Comparison of ENCODE assay signal across 9 mouse cellular contexts in genomic region chr13:73383585-73383984, GRCm38 (mm10). TPM values are rescaled to one million over a fixed set of nuclear protein-coding genes. Genes with fewer than 3 reads are reported as not detected.
DNase-seq lines count a peak whose midpoint lies in the region; ATAC-seq and TF ChIP-seq lines count a peak whose summit lies in the region.
"Had no signal": no experiment of that assay in that cellular context is flagged by ENCODE, and none has a peak within 500 bp of the region (broad histone marks: within the 10 kb centered on the region; RNA-seq: fewer than 3 reads in every experiment).

No protein-coding gene starts in this region.

- TF ChIP-seq CTCF in brain, embryonic 14.5 days (IDR thresholded peaks at IDR 0.05; ENCODE audit: borderline replicate concordance, extremely low read depth, insufficient read depth, insufficient read length), result peak; percentile 23; the same call in 1 of the 2 replicates
- no peak for TF ChIP-seq CTCF in cerebellum, adult 2 months (IDR thresholded peaks at IDR 0.05; ENCODE audit: borderline replicate concordance, insufficient read depth, low read depth, low read length)

- no peak overlapping the region for H3K27ac ChIP-seq in limb, embryonic 11.5 days (replicated peaks; ENCODE audit: low read depth, low read length)
- H3K27ac ChIP-seq in limb, embryonic 10.5 days, result no peak overlapping the region
- H3K27ac ChIP-seq in cerebellum, adult 2 months (ENCODE audit: insufficient read depth, low read length), result no peak overlapping the region

- no peaks in the 10 kb centered on the region for H3K27me3 ChIP-seq in limb, embryonic 11.5 days (ENCODE audit: control insufficient read depth, insufficient read depth, low read length)
- no peaks in the 10 kb centered on the region for H3K27me3 ChIP-seq in limb, embryonic 10.5 days (ENCODE audit: low read depth, poor library complexity, severe bottlenecking)
- no peaks in the 10 kb centered on the region for H3K27me3 ChIP-seq in cerebellum, adult 2 months (ENCODE audit: control insufficient read depth, insufficient read depth, low read length)

- WGBS in limb, embryonic 11.5 days, result 68% methylated on average over 3 of the region's 3 CpGs
- 63% methylated on average over 3 of the region's 3 CpGs for WGBS in limb, embryonic 10.5 days
- 77% methylated on average over 3 of the region's 3 CpGs for WGBS in cerebellum, adult 2 months

- H3K9me3 ChIP-seq in limb, embryonic 11.5 days (ENCODE audit: control insufficient read depth, low read length), result no peaks in the 10 kb centered on the region
- H3K9me3 ChIP-seq in limb, embryonic 10.5 days (replicated peaks), result no peaks in the 10 kb centered on the region

- no peaks in the 10 kb centered on the region for H3K36me3 ChIP-seq in limb, embryonic 11.5 days (ENCODE audit: control insufficient read depth, insufficient read depth, low read length)
- no peaks in the 10 kb centered on the region for H3K36me3 ChIP-seq in limb, embryonic 10.5 days
- H3K36me3 ChIP-seq: G1E had no signal

- no peak overlapping the region for H3K9ac ChIP-seq in limb, embryonic 11.5 days (ENCODE audit: low read length)

- ATAC-seq in limb, embryonic 11.5 days (ENCODE audit: insufficient number of reproducible peaks, low FRiP score, low TSS enrichment, low read depth), result no peak

- no peaks in the 10 kb centered on the region for H3K4me1 ChIP-seq in limb, embryonic 11.5 days (ENCODE audit: control insufficient read depth, insufficient read depth, low read length)
- H3K4me1 ChIP-seq in limb, embryonic 10.5 days, result peaks cover 4% of the 10 kb centered on the region
- no peaks in the 10 kb centered on the region for H3K4me1 ChIP-seq in cerebellum, adult 2 months (ENCODE audit: control insufficient read depth, insufficient read depth, low read length)

- no peak for TF ChIP-seq POLR2A in brain, embryonic 14.5 days (IDR thresholded peaks at IDR 0.05; ENCODE audit: borderline replicate concordance, extremely low read depth, insufficient read depth, insufficient read length, poor library complexity, severe bottlenecking)
- no peak for TF ChIP-seq POLR2A in cerebellum, adult 2 months (IDR thresholded peaks at IDR 0.05; ENCODE audit: borderline replicate concordance, insufficient read depth, low read length)

- no peak overlapping the region for H3K4me3 ChIP-seq in limb, embryonic 11.5 days (ENCODE audit: low read depth, low read length)
- no peak overlapping the region for H3K4me3 ChIP-seq in limb, embryonic 10.5 days
- H3K4me3 ChIP-seq in cerebellum, adult 2 months (replicated peaks; ENCODE audit: insufficient read depth, low read depth, low read length), result no peak overlapping the region

- DNase-seq in cerebellum, postnatal 14 days, result peak; percentile 20 to 52
- DNase-seq in cerebellum, adult 9-11 months, result no peak
- peak; percentile 37 for DNase-seq in limb, embryonic 11.5 days (ENCODE audit: low spot score)
- no peak for DNase-seq in limb, embryonic 10.5 days (ENCODE audit: low spot score)
- no peak for DNase-seq in brain, embryonic 14.5 days (ENCODE audit: low read depth)
- DNase-seq in lung, postnatal 10 days, result peak; percentile 40
- DNase-seq in right cerebral cortex, adult 18-20 months, result no peak
- no peak for DNase-seq in cerebellum, adult 2 months

- no peak overlapping the region for H3K4me2 ChIP-seq in limb, embryonic 11.5 days (ENCODE audit: low read depth, severe bottlenecking)

RNA-seq across cellular contexts. Expression of gene Ndufs6, which starts 55.2 kb away (rescaled TPM):
- 369 and 370 TPM in 2 replicates for polyA plus RNA-seq in limb, embryonic 11.5 days (2014; fragmentation: Nextera tagmentation; extraction: Ambion mirVana)
- 398 and 399 TPM in 2 replicates for polyA plus RNA-seq in limb, embryonic 10.5 days (2016; fragmentation: Nextera tagmentation; extraction: Ambion mirVana)
- polyA plus RNA-seq in brain, embryonic 14.5 days (2012; rRNA removed), result 198 and 233 TPM in 2 replicates
- polyA plus RNA-seq in cerebellum, adult 2 months (2012; rRNA removed), result 271 and 306 TPM in 2 replicates

RNA-seq across cellular contexts. Expression of gene Mrpl36, which starts 55.3 kb away (rescaled TPM):
- 107 and 113 TPM in 2 replicates for polyA plus RNA-seq in limb, embryonic 11.5 days (2014; fragmentation: Nextera tagmentation; extraction: Ambion mirVana)
- 94.1 and 101 TPM in 2 replicates for polyA plus RNA-seq in limb, embryonic 10.5 days (2016; fragmentation: Nextera tagmentation; extraction: Ambion mirVana)
- polyA plus RNA-seq in brain, embryonic 14.5 days (2012; rRNA removed), result 58.7 and 91.7 TPM in 2 replicates
- 72.6 and 74.3 TPM in 2 replicates for polyA plus RNA-seq in cerebellum, adult 2 months (2012; rRNA removed)

Comparison
In these comparisons a context has a peak if more than half of its experiments do, and no peak if none do; other contexts are left out.
1. DNase-seq: peak in cerebellum, postnatal 14 days (2 of 2), limb, embryonic 11.5 days (single experiment) and lung, postnatal 10 days (single experiment); none in cerebellum, adult 9-11 months (single experiment), limb, embryonic 10.5 days (single experiment), brain, embryonic 14.5 days (single experiment), right cerebral cortex, adult 18-20 months (single experiment) and cerebellum, adult 2 months (0 of 2).